Mouse (Mus musculus) forebrain, postnatal 0 days (tissue): ENCODE measurements around the gene Ltbp4. TPM values are rescaled to one million over a fixed set of nuclear protein-coding genes. Genes with fewer than 3 reads are reported as not detected.

Source experiments
- ATAC-seq: fragments of 200-750 bp; cut with Nextera tagmentation; 2 replicates; pipeline ENCODE4 v1.8.0; 2017; ENCODE audit warnings: mild to moderate bottlenecking, moderate library complexity
- DNase-seq: peaks from one replicate; pipeline ENCODE4 v3.0.0-alpha.2; 2015
- H3K27ac ChIP-seq: fragments of 300-500 bp; sonication (generic); 2 replicates; pipeline ENCODE4 v1.5.1; 2014; ENCODE audit warnings: low read depth, mild to moderate bottlenecking, antibody characterized with exemption, low read length, moderate library complexity, mixed read lengths
- H3K27me3 ChIP-seq: fragments of 300-500 bp; sonication (generic); 2 replicates; pipeline ENCODE4 v1.6.1; 2014; ENCODE audit warnings: mild to moderate bottlenecking, low read length, mixed read lengths; ENCODE audit not compliant: insufficient read depth
- H3K36me3 ChIP-seq: fragments of 300-500 bp; sonication (generic); 2 replicates; pipeline ENCODE4 v1.6.1; 2014; ENCODE audit warnings: mild to moderate bottlenecking, moderate library complexity; ENCODE audit not compliant: insufficient read depth
- H3K4me1 ChIP-seq: fragments of 300-500 bp; sonication (generic); 2 replicates; pipeline ENCODE4 v1.6.1; 2014; ENCODE audit warnings: antibody characterized with exemption; ENCODE audit not compliant: insufficient read depth
- H3K4me2 ChIP-seq: fragments of 300-500 bp; sonication (generic); 2 replicates; pipeline ENCODE4 v1.6.1; 2014; ENCODE audit warnings: low read depth, mild to moderate bottlenecking, moderate library complexity
- H3K4me3 ChIP-seq: fragments of 300-500 bp; sonication (generic); 2 replicates; pipeline ENCODE4 v1.5.1; 2014; ENCODE audit warnings: low read depth, low read length, mixed read lengths
- H3K9ac ChIP-seq: fragments of 300-500 bp; sonication (generic); 2 replicates; pipeline ENCODE4 v1.6.1; 2014; ENCODE audit warnings: mild to moderate bottlenecking
- H3K9me3 ChIP-seq: fragments of 300-500 bp; sonication (generic); 2 replicates; pipeline ENCODE4 v1.6.1; 2016; ENCODE audit warnings: low read length
- CTCF ChIP-seq: sonication (generic); IDR thresholded peaks from 2 replicates; pipeline ENCODE4 v1.5.1; 2016; ENCODE audit warnings: antibody characterized with exemption, control low read depth, low read depth
- WGBS: fragments of 180-500 bp; shearing (Covaris S2); extraction: QIAGEN DNeasy Blood & Tissue Kit; methylation state at CpG from one replicate; pipeline ENCODE4 v1.1.7; 2014; 5-methylcytosine and 5-hydroxymethylcytosine counted together
- polyA plus RNA-seq: library from polyadenylated mRNA; unstranded; fragments of >200 nt; fragmentation: Nextera tagmentation; extraction: Ambion mirVana; gene quantifications from 2 replicates; pipeline ENCODE4 v1.2.1, GENCODE M21; 2015
- total RNA-seq: library from RNA; depleted of rRNA; stranded (reverse); fragments of >200 nt; gene quantifications from 2 replicates; pipeline ENCODE4 v1.2.3, GENCODE M21; 2014

Gene Ltbp4
- total and polyA plus RNA-seq, 2 experiments from 2014 or later, result 11.7 to 26.7 TPM

DNA sequence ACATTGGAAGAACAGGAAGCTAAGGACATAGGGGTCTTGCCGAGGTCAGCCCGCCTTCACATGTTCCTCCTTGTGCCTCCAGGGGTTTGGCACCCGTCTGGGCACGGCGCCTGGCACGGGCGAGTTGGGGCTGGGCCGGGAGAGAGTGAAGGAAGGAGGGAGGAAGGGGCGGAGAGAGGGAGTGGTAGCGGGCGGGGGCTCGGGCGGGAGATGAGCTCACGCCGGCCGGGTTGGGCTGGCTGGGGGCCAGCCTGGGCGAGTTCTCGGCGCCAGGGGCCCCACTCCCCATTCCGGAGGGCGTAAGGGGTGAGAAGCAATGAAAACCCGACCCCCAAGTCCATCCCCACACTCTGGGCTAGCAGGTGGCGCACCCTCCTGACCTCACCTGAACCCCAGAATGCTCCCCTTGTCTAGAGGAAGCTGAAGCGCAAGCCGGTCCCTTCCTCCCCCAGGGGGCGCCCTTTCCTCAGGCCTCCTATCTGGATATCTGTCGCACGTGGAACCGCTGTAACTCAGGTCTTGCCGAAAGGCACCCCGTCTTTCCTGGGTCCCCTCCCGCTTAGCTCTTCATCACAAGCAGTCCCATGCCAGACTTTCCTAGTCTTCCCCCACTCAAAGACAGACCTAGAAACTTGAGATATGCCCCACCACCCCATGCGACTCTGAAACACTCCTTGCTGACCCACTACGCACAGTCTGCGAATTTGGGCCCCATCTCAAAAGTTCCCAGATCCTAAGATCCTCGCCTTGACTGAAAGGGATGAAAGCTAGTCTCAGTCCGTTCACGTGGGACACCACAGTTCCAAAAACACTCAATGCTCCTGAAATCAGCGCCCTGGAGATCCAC, 4.9 kb downstream of the Ltbp4 start:
- H3K36me3 ChIP-seq, result peaks cover 3% of the 10 kb centered on the region; the same call in 1 of the 2 replicates
- peak overlapping the region; percentile 45 for H3K4me3 ChIP-seq
- peaks cover 17% of the 10 kb centered on the region; the same call in 1 of the 2 replicates for H3K4me1 ChIP-seq
- ATAC-seq (peak; percentile 14; the same call in 1 of the 2 replicates), DNase-seq (peak; percentile 73)
- WGBS, result 7% methylated on average over 35 of the region's 39 CpGs
- peak; percentile 78 for TF ChIP-seq CTCF
- H3K27ac ChIP-seq, result no peak overlapping the region
- no peaks in the 10 kb centered on the region for H3K9me3 ChIP-seq
- peaks cover 73% of the 10 kb centered on the region for H3K27me3 ChIP-seq
- H3K9ac ChIP-seq, result peak overlapping the region; percentile 42
- peak overlapping the region; percentile 87 for H3K4me2 ChIP-seq

- WGBS, result 13% methylated on average over 8 of the region's 8 CpGs
- DNase-seq (no peak), ATAC-seq (no peak)
- Histone ChIP-seq H3K4me1 (peaks cover 13% of the 10 kb centered on the region; the same call in 1 of the 2 replicates), H3K4me2 (0 out of 2 replicates have a peak overlapping the region, but pooled peaks have one; percentile 87), H3K9ac (no peak overlapping the region), H3K27ac (no peak overlapping the region), H3K4me3 (no peak overlapping the region), H3K36me3 (peaks cover 3% of the 10 kb centered on the region; the same call in 1 of the 2 replicates), H3K9me3 (no peaks in the 10 kb centered on the region), H3K27me3 (peaks cover 73% of the 10 kb centered on the region)
- no peak for TF ChIP-seq CTCF
Observed at GRCm38 (mm10) chr7:27331854-27332253, 5.6 kb downstream of the Ltbp4 start.

- no peak overlapping the region for H3K9ac ChIP-seq
- no peaks in the 10 kb centered on the region for H3K9me3 ChIP-seq
- H3K4me1 ChIP-seq, result peaks cover 12% of the 10 kb centered on the region; the same call in 1 of the 2 replicates
- no peak overlapping the region for H3K27ac ChIP-seq
- no peak for TF ChIP-seq CTCF
- H3K27me3 ChIP-seq, result peaks cover 75% of the 10 kb centered on the region
- peaks cover 3% of the 10 kb centered on the region; the same call in 1 of the 2 replicates for H3K36me3 ChIP-seq
- H3K4me3 ChIP-seq, result no peak overlapping the region
- 5% methylated on average over 8 of the region's 8 CpGs for WGBS
- H3K4me2 ChIP-seq, result no peak overlapping the region
- DNase-seq (peak; percentile 11), ATAC-seq (no peak)
Observed at GRCm38 (mm10) chr7:27331541-27331851, 6.0 kb downstream of the Ltbp4 start.

GRCm38 (mm10) chr7:27330709-27331540, 6.6 kb downstream of the Ltbp4 start:
- peak overlapping the region; percentile 29 for H3K4me3 ChIP-seq
- H3K27ac ChIP-seq, result no peak overlapping the region
- no peak; the same call in 1 of the 2 replicates for ATAC-seq
- peak overlapping the region; percentile 50 for H3K4me2 ChIP-seq
- no peaks in the 10 kb centered on the region for H3K9me3 ChIP-seq
- no peak overlapping the region for H3K9ac ChIP-seq
- peaks cover 76% of the 10 kb centered on the region for H3K27me3 ChIP-seq
- TF ChIP-seq CTCF, result no peak
- H3K4me1 ChIP-seq, result peaks cover 6% of the 10 kb centered on the region; the same call in 1 of the 2 replicates
- WGBS, result 3% methylated on average over 39 of the region's 39 CpGs
- peaks cover 3% of the 10 kb centered on the region; the same call in 1 of the 2 replicates for H3K36me3 ChIP-seq
- peak; percentile 51 for DNase-seq

DNA sequence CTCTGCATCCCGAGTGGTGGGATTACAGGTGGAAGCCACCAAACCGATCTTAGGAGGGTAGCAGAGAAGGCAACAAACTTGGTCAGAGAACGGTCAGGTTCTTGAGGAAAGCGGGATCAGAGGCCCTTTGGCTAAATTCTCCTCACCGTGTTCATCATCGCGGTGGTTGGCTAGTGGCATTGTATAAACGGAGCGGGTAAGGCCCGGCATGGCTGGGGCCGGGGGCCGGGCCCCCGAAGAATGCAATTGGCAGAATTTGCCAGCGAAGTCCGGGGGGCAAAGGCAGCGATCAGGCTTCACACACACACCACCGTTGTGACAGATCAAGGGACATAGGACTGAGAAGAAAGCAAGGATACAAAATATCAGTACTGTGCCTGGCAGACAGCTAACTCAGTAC, 7.5 kb downstream of the Ltbp4 start:
- ATAC-seq, result no peak
- DNase-seq, result no peak
- no peak overlapping the region for H3K4me2 ChIP-seq
- peaks cover 76% of the 10 kb centered on the region for H3K27me3 ChIP-seq
- WGBS, result 25% methylated on average over 17 of the region's 17 CpGs
- H3K36me3 ChIP-seq, result peaks cover 3% of the 10 kb centered on the region; the same call in 1 of the 2 replicates
- H3K4me1 ChIP-seq, result peaks cover 6% of the 10 kb centered on the region; the same call in 1 of the 2 replicates
- H3K27ac ChIP-seq, result no peak overlapping the region
- no peak overlapping the region for H3K4me3 ChIP-seq
- no peak overlapping the region for H3K9ac ChIP-seq
- no peak for TF ChIP-seq CTCF
- H3K9me3 ChIP-seq, result no peaks in the 10 kb centered on the region

- peak overlapping the region; percentile 16; the same call in 1 of the 2 replicates for H3K4me3 ChIP-seq
- peaks cover 6% of the 10 kb centered on the region; the same call in 1 of the 2 replicates for H3K4me1 ChIP-seq
- peaks cover 3% of the 10 kb centered on the region; the same call in 1 of the 2 replicates for H3K36me3 ChIP-seq
- peak overlapping the region; percentile 33 for H3K4me2 ChIP-seq
- H3K9ac ChIP-seq, result no peak overlapping the region
- DNase-seq (peak; percentile 78), ATAC-seq (peak; percentile 35)
- no peak overlapping the region for H3K27ac ChIP-seq
- H3K9me3 ChIP-seq, result no peaks in the 10 kb centered on the region
- WGBS, result 5% methylated on average over 43 of the region's 45 CpGs
- H3K27me3 ChIP-seq, result peaks cover 71% of the 10 kb centered on the region
- TF ChIP-seq CTCF, result peak; percentile 73
Observed at GRCm38 (mm10) chr7:27329326-27329947, 8.1 kb downstream of the Ltbp4 start.
